Mouse (Mus musculus) megakaryocyte, embryonic 14.5 days (primary cell): ENCODE data around the gene Esyt1.

Experiments used
- FLI1 ChIP-seq: IDR thresholded peaks from 2 replicates; pipeline ENCODE4 v1.6.1; 2012; ENCODE audit warnings: low read length, inconsistent platforms, mixed read lengths
- GATA1 ChIP-seq: IDR thresholded peaks from 3 replicates; pipeline ENCODE4 v1.6.1; 2012; ENCODE audit warnings: mixed read lengths, low read length, inconsistent platforms, borderline replicate concordance

DNA sequence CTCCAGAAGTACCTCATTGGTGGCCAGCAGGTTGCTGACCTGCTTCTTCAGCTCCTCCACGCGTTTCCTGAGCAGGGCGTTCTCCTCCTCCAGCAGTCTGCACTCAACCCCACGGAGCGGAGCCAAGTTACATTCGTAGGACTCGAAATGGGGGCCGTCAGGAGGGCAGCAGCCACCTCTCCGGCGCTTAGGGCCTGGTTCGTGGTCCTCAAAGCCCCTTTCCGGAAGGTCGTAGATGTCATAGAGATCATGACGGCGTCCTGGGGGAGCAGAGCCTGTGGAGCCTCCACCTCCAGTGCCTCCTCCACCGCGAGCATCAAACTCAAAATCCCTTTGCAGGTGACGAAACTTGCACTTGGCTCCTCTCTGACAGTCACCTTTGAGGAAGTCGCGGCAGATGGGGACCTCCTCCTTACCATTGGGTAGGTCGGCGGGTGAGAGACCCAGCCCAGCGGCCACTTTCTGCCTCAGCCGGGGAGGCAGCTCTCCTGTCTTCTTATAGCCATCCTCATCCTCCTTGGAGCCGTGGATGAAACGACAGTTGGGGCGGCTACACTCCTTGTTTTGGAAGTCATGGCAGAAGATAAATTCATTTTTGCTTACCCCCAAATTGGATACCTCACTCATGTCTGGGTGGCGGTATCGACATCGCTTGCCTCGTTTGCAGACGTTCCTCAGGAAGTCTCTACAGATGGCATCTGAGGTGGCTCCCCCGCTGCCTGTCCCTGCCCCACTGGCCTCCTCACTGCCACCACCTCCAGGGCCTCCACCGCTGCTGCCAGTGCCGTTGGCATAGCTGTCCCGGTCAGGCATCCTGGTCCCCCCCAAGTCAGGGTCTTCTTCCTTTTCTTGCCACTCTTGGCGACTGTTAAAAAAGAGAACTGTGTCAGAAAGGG, 19.3 kb upstream of the Esyt1 start:
- TF ChIP-seq GATA1: no peak
- TF ChIP-seq FLI1: no peak
